Mouse (Mus musculus) mouse trophoblast stem cell (cell line): Measurements from ENCODE around the gene Mroh7.

Experiments used
- in situ Hi-C, 2 experiments: fragments of 300-500 bp; cut with MseI, MboI; formaldehyde crosslinking; loops; 2 replicates in 1 of 2; 3 replicates in 1 of 2; pipeline ENCODE4 v1.15.1; 2025

Mroh7 gene

DNA sequence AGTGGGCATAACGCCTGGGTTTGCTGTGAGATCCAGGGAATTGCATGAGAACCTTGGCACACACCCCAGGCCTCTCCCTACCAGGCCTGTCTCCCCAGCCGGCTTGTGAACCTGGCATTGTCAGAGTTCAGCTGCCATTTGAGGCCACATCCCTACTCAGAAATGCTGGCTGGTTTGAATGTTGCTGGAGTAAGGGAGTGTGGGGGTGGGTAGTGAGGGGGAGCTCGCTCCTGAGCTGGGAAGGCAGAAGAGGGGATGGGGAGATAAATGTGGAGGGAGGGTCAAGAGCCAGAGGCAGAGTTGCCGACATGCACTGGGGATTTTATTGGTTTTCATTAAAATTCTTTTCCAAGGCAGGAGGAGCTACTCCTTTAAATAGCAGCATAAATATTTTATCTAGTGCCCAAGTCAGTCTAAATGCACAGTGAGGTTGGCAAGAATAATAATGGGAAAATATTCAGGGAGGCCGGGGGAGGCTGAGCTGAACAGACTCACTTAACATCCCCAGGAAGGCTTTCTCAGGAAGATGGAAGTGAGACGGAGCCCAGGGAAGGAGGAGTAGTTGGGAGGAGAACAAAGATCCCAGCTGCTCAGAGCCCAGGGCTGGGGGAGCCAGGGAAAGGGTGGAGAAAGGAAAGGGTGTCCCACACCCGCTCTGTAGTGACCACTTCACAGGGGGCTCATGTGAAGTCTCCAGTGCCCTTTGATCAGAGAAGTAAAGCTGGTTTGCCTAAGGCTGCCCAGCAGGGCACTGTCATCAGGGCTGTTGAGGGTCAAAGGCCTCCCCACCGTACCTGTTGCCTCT lies 97.2 kb downstream of the Mroh7 start:
- in situ Hi-C loops: loop anchor here in 1 of 2 experiments (5.0 kb wide), 1 partner anchor 74 kb away; no protein-coding TSS in a partner anchor

GRCm38 (mm10) chr4:106632313-106632712 lies 98.4 kb downstream of the Mroh7 start:
- in situ Hi-C loops: loop anchor here in 1 of 2 experiments (5.0 kb wide), 1 partner anchor 75 kb away; no protein-coding TSS in a partner anchor
